ENCODE assay signal across 13 mouse cellular contexts in genomic region chr8:112257311-112257894, GRCm38 (mm10).
A peak's percentile ranks its signal among the peaks of the same experiment; 100 is the strongest.
DNase-seq lines count a peak whose midpoint lies in the region; ATAC-seq lines count a peak whose summit lies in the region.
"Had no signal": no experiment of that assay in that cellular context is flagged by ENCODE, and none has a peak within 500 bp of the region (broad histone marks: within the 10 kb centered on the region; RNA-seq: fewer than 3 reads in every experiment).

No protein-coding gene starts in this region.

- H3K27ac ChIP-seq in heart, embryonic 10.5 days, result no peak overlapping the region
- H3K27ac ChIP-seq in neural tube, embryonic 11.5 days (ENCODE audit: low read depth, low read length), result no peak overlapping the region
- peak overlapping the region; percentile 62 for H3K27ac ChIP-seq in hindbrain, embryonic 15.5 days (replicated peaks)

- 26% methylated on average over 18 of the region's 18 CpGs for WGBS in heart, embryonic 10.5 days
- 22% methylated on average over 18 of the region's 18 CpGs for WGBS in neural tube, embryonic 11.5 days
- 8% methylated on average over 18 of the region's 18 CpGs for WGBS in hindbrain, embryonic 15.5 days

- no peaks in the 10 kb centered on the region for H3K4me1 ChIP-seq in heart, embryonic 10.5 days
- no peaks in the 10 kb centered on the region for H3K4me1 ChIP-seq in neural tube, embryonic 11.5 days (ENCODE audit: control insufficient read depth, insufficient read depth, low read length)
- peaks cover 13% of the 10 kb centered on the region for H3K4me1 ChIP-seq in hindbrain, embryonic 15.5 days (replicated peaks)

- H3K4me3 ChIP-seq in heart, embryonic 10.5 days, result peak overlapping the region; percentile 18; the same call in 1 of the 2 replicates
- H3K4me3 ChIP-seq in neural tube, embryonic 11.5 days (ENCODE audit: low read depth, low read length), result no peak overlapping the region
- peak overlapping the region; percentile 25 for H3K4me3 ChIP-seq in hindbrain, embryonic 15.5 days

- intact Hi-C loops in heart, postnatal 14 days (cut with DNase I), result no loop called here

- no peaks in the 10 kb centered on the region for H3K36me3 ChIP-seq in heart, embryonic 10.5 days
- H3K36me3 ChIP-seq in neural tube, embryonic 11.5 days (ENCODE audit: control insufficient read depth, insufficient read depth, low read length), result no peaks in the 10 kb centered on the region
- H3K36me3 ChIP-seq in hindbrain, embryonic 15.5 days, result no peaks in the 10 kb centered on the region

- H3K4me2 ChIP-seq in neural tube, embryonic 11.5 days (ENCODE audit: low read depth), result peak overlapping the region; percentile 34
- H3K4me2 ChIP-seq in hindbrain, embryonic 15.5 days, result peak overlapping the region; percentile 51

- H3K9ac ChIP-seq in neural tube, embryonic 11.5 days (ENCODE audit: low read length), result no peak overlapping the region
- H3K9ac ChIP-seq in hindbrain, embryonic 15.5 days, result peak overlapping the region; percentile 31; the same call in 1 of the 2 replicates

- DNase-seq in heart, embryonic 10.5 days (ENCODE audit: low spot score), result no peak
- no peak for DNase-seq in heart, postnatal 14 days
- peak; percentile 31 for DNase-seq in neural tube, embryonic 11.5 days (ENCODE audit: low spot score)
- DNase-seq in neural tube, embryonic 10.5 days (ENCODE audit: extremely low spot score, low spot score), result no peak
- DNase-seq in retina, postnatal 1 day, result peak; percentile 22
- DNase-seq in adrenal gland, postnatal 36 days, result no peak
- DNase-seq in layer of hippocampus, adult 18-20 months (ENCODE audit: low spot score in 2 of 2), result no peak
- DNase-seq: B cell, adult 2 months; cerebellum, adult 8-10 months; gastrocnemius, postnatal 25 days; liver; thymus, postnatal 36 days had no signal

- no peaks in the 10 kb centered on the region for H3K9me3 ChIP-seq in heart, embryonic 10.5 days
- H3K9me3 ChIP-seq in neural tube, embryonic 11.5 days (ENCODE audit: control insufficient read depth, low read length), result no peaks in the 10 kb centered on the region
- H3K9me3 ChIP-seq in hindbrain, embryonic 15.5 days, result no peaks in the 10 kb centered on the region

- no peak; the same call in 1 of the 2 replicates for ATAC-seq in neural tube, embryonic 11.5 days (ENCODE audit: insufficient read depth, low FRiP score, low TSS enrichment)
- no peak for ATAC-seq in hindbrain, embryonic 15.5 days (ENCODE audit: low FRiP score, low read depth)

- H3K27me3 ChIP-seq in heart, embryonic 10.5 days (ENCODE audit: insufficient read depth, poor library complexity, severe bottlenecking), result no peaks in the 10 kb centered on the region
- no peaks in the 10 kb centered on the region for H3K27me3 ChIP-seq in neural tube, embryonic 11.5 days (ENCODE audit: control insufficient read depth, insufficient read depth, low read length)
- no peaks in the 10 kb centered on the region for H3K27me3 ChIP-seq in hindbrain, embryonic 15.5 days

Comparison
In these comparisons a context has a peak if more than half of its experiments do, and no peak if none do; other contexts are left out.
1. DNase-seq: peak in neural tube, embryonic 11.5 days (single experiment) and retina, postnatal 1 day (single experiment); none in heart, embryonic 10.5 days (single experiment), heart, postnatal 14 days (0 of 2), neural tube, embryonic 10.5 days (single experiment), adrenal gland, postnatal 36 days (0 of 2) and layer of hippocampus, adult 18-20 months (0 of 2).